Mouse (Mus musculus): ENCODE results near the gene Wnt11.

GRCm38 (mm10) chr7:98855388-98855787 is 20.5 kb downstream of the Wnt11 start:
- TF ChIP-seq CTCF (IDR thresholded peaks at IDR 0.05; ENCODE audit: borderline replicate concordance, insufficient read depth, low read length), result no peak
- TF ChIP-seq POLR2A (IDR thresholded peaks at IDR 0.05; ENCODE audit: low read depth, low read length), result no peak
